Mouse (Mus musculus) heart, embryonic 16.5 days (tissue): Measurements from ENCODE around the gene Gm20388. TPM values are rescaled to one million over a fixed set of nuclear protein-coding genes. Genes with fewer than 3 reads are reported as not detected.

Experiments
- ATAC-seq: fragments of 200-750 bp; cut with Nextera tagmentation; replicated peaks from 2 replicates; pipeline ENCODE4 v1.8.0; 2017; ENCODE audit warnings: moderate number of reproducible peaks; ENCODE audit not compliant: insufficient read depth, low FRiP score; ENCODE audit errors: extremely low read depth
- H3K27ac ChIP-seq: fragments of 300-500 bp; sonication (generic); 2 replicates; pipeline ENCODE4 v1.5.1; 2014; ENCODE audit warnings: mild to moderate bottlenecking, low read length, control low read depth, moderate library complexity
- H3K27me3 ChIP-seq: fragments of 300-500 bp; sonication (generic); 2 replicates; pipeline ENCODE4 v1.6.1; 2014; ENCODE audit warnings: low read length, mixed read lengths; ENCODE audit not compliant: control insufficient read depth, insufficient read depth
- H3K36me3 ChIP-seq: fragments of 300-500 bp; sonication (generic); 2 replicates; pipeline ENCODE4 v1.6.1; 2014; ENCODE audit not compliant: control insufficient read depth, insufficient read depth
- H3K4me1 ChIP-seq: fragments of 300-500 bp; sonication (generic); 2 replicates; pipeline ENCODE4 v1.6.1; 2014; ENCODE audit warnings: low read length, mixed read lengths; ENCODE audit not compliant: control insufficient read depth, insufficient read depth
- H3K4me2 ChIP-seq: fragments of 300-500 bp; sonication (generic); 2 replicates; pipeline ENCODE4 v1.6.1; 2014; ENCODE audit warnings: low read depth, mild to moderate bottlenecking, control low read depth, low read length
- H3K4me3 ChIP-seq: fragments of 300-500 bp; sonication (generic); 2 replicates; pipeline ENCODE4 v1.5.1; 2014; ENCODE audit warnings: mild to moderate bottlenecking, control low read depth, low read length
- H3K9ac ChIP-seq: fragments of 300-500 bp; sonication (generic); 2 replicates; pipeline ENCODE4 v1.6.1; 2014; ENCODE audit warnings: low read length, control low read depth
- H3K9me3 ChIP-seq: fragments of 300-500 bp; sonication (generic); replicated peaks from 2 replicates; pipeline ENCODE4 v1.6.1; 2016; ENCODE audit warnings: low read length; ENCODE audit not compliant: control insufficient read depth
- WGBS: fragments of 180-500 bp; shearing (Covaris S2); extraction: QIAGEN DNeasy Blood & Tissue Kit; methylation state at CpG from one replicate; pipeline ENCODE4 v1.1.7; 2014; 5-methylcytosine and 5-hydroxymethylcytosine counted together
- polyA plus RNA-seq: library from polyadenylated mRNA; unstranded; fragments of >200 nt; fragmentation: Nextera tagmentation; extraction: Ambion mirVana; gene quantifications from 2 replicates; pipeline ENCODE4 v1.2.1, GENCODE M21; 2015

Gene Gm20388
- polyA plus RNA-seq, 1 experiment from 2014 or later, result 4.5 TPM

DNA sequence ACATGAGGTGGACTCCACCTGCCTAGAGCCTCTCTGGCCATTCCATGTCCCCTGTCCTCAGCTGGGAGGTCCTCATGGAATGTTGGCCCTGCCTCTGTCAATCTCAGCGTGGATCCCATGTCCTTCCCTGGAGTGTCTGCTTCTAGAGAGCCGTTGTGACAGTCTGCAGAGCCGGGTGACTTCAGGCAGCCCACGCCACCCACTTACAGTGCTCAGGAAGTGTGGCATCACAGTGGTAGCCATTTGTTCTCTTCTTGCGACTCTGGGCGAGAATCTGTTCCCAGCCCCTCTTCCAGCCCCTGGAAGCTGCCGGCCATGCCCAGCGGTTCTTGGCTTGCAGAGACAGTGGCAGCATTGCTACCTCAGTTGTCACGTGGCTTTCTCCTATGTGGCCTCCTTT, 509.0 kb downstream of the Gm20388 start:
- ATAC-seq, result no peak
- Histone ChIP-seq H3K4me2 (no peak overlapping the region), H3K4me1 (peaks cover 37% of the 10 kb centered on the region), H3K4me3 (no peak overlapping the region), H3K9me3 (no peaks in the 10 kb centered on the region), H3K9ac (no peak overlapping the region), H3K27me3 (no peaks in the 10 kb centered on the region), H3K27ac (no peak overlapping the region), H3K36me3 (no peaks in the 10 kb centered on the region)
- 67% methylated on average over 9 of the region's 9 CpGs for whole genome bisulfite sequencing

DNA sequence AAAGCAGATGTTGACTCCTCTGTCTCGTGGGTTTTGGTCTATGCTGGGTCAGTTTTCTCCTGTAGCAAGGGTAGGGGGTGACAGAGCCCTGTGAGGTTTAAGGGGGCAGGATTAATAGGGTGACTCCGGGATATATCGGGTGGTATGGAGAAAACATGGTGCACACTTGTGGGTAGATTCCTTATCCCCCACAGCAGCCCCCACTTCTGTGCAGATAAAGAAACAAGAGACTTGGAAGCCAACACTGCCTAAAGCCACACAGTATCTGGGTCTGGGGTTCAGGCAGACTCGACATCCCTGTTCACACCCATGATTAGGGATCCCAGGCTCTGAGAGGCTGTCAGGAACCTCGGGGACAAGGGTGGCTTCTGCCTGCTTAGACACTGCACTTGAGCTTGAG, 509.6 kb downstream of the Gm20388 start:
- WGBS, result 55% methylated on average over 5 of the region's 5 CpGs
- H3K9me3 ChIP-seq, result no peaks in the 10 kb centered on the region
- no peak overlapping the region for H3K4me3 ChIP-seq
- H3K27ac ChIP-seq, result no peak overlapping the region
- H3K36me3 ChIP-seq, result no peaks in the 10 kb centered on the region
- no peak overlapping the region for H3K4me2 ChIP-seq
- no peaks in the 10 kb centered on the region for H3K27me3 ChIP-seq
- H3K9ac ChIP-seq, result no peak overlapping the region
- peaks cover 42% of the 10 kb centered on the region for H3K4me1 ChIP-seq
- ATAC-seq, result no peak

DNA sequence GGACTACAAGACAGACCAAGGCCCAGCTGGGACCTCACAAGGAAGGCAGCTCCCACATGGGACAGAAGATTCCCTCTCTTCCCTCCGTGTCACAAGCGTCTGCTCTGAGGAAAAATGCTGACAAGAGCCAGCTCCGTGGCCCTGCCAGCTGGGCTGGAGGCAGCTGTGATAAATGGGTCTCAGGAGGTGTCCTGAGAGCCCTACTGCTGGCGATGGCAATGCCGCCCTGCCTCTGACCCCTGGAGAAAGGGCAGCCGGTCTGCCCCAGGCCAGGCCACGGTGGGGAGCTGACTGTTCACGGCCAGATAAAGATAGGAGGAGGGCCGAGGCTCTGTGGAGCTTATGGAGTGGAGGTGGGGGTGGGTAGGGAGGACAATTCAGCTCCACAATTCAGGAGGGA, 511.0 kb downstream of the Gm20388 start:
- ATAC-seq, result no peak
- no peak overlapping the region for H3K4me3 ChIP-seq
- H3K36me3 ChIP-seq, result no peaks in the 10 kb centered on the region
- no peak overlapping the region for H3K27ac ChIP-seq
- H3K4me1 ChIP-seq, result peaks cover 49% of the 10 kb centered on the region
- H3K27me3 ChIP-seq, result no peaks in the 10 kb centered on the region
- no peak overlapping the region for H3K4me2 ChIP-seq
- WGBS, result 16% methylated on average over 9 of the region's 9 CpGs
- 0 out of 2 replicates have a peak overlapping the region, but pooled peaks have one; percentile 0 for H3K9ac ChIP-seq
- no peaks in the 10 kb centered on the region for H3K9me3 ChIP-seq

DNA sequence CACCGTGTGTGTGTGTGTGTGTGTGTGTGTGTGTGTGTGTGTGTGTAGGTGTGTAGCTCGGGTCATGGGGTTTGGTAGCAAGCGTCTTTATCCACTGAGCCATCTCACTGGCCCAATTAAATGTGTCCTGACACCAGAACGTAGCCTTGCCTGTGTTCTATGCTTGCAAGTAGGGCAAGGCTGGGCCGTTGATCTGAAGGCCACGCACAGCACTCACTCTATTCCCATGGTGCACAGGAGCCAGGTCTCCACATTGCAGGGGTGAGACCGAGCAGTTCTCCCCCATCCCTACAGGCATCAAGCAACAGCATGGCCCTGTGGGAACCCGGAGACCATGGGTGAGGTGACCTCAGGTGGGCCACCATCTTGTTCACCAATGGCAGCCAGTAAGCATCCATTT, 511.6 kb downstream of the Gm20388 start:
- Histone ChIP-seq H3K36me3 (no peaks in the 10 kb centered on the region), H3K27ac (no peak overlapping the region), H3K4me1 (peaks cover 50% of the 10 kb centered on the region), H3K4me2 (no peak overlapping the region), H3K27me3 (no peaks in the 10 kb centered on the region), H3K9me3 (no peaks in the 10 kb centered on the region), H3K4me3 (no peak overlapping the region), H3K9ac (no peak overlapping the region)
- WGBS, result 93% methylated on average over 8 of the region's 8 CpGs
- no peak for ATAC-seq

DNA sequence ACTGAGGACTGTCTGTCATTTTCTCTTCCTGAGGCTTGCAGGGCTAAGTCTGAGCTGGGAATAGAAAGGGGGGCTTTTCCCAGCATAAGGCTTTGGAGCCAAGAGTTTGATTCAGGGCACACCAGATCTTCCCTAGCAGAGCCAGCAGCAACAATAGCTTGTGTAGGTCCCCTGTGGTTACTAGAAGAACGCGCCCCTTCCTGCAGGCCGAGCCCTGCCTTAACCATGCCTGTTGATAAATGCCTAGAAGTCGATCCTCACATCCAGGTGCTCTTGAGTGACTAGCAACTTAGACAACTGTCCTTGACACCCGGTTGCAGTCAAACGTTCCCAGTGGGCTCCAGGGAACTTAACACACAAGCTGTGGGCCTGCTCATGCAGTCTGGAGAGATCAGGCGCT, 512.9 kb downstream of the Gm20388 start:
- no peak for ATAC-seq
- 48% methylated on average over 7 of the region's 7 CpGs for WGBS
- H3K4me3 ChIP-seq, result no peak overlapping the region

DNA sequence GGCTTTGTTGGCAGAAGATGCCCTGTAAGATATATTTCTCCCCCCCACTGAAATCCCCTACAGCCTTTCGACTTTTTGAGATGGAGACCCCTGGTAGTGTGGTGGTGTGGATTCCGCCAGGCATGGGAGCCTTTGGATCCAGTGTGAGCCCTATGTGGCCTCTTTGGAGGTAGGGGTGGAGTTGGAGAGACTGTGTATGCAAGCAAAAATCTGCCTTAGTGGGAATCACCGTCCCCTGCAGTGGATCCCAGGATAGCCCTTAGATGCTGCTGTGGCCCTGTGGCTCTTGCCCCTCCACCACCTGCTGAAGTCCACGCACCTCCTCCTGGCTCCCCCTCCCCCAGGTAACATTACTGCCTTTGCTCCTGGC, 514.2 kb downstream of the Gm20388 start:
- Histone ChIP-seq H3K4me3 (no peak overlapping the region), H3K4me2 (no peak overlapping the region), H3K36me3 (no peaks in the 10 kb centered on the region), H3K4me1 (peaks cover 47% of the 10 kb centered on the region), H3K9me3 (no peaks in the 10 kb centered on the region), H3K9ac (peak overlapping the region; percentile 38; the same call in 1 of the 2 replicates), H3K27ac (peak overlapping the region; percentile 34; the same call in 1 of the 2 replicates), H3K27me3 (no peaks in the 10 kb centered on the region)
- WGBS, result 52% methylated on average over 4 of the region's 4 CpGs
- no peak for ATAC-seq

More for the DNA sequence above, 512.9 kb downstream of the Gm20388 start:
- Histone ChIP-seq H3K9me3 (no peaks in the 10 kb centered on the region), H3K36me3 (no peaks in the 10 kb centered on the region), H3K9ac (no peak overlapping the region), H3K27ac (no peak overlapping the region), H3K4me2 (no peak overlapping the region), H3K27me3 (no peaks in the 10 kb centered on the region), H3K4me1 (peaks cover 47% of the 10 kb centered on the region)

DNA sequence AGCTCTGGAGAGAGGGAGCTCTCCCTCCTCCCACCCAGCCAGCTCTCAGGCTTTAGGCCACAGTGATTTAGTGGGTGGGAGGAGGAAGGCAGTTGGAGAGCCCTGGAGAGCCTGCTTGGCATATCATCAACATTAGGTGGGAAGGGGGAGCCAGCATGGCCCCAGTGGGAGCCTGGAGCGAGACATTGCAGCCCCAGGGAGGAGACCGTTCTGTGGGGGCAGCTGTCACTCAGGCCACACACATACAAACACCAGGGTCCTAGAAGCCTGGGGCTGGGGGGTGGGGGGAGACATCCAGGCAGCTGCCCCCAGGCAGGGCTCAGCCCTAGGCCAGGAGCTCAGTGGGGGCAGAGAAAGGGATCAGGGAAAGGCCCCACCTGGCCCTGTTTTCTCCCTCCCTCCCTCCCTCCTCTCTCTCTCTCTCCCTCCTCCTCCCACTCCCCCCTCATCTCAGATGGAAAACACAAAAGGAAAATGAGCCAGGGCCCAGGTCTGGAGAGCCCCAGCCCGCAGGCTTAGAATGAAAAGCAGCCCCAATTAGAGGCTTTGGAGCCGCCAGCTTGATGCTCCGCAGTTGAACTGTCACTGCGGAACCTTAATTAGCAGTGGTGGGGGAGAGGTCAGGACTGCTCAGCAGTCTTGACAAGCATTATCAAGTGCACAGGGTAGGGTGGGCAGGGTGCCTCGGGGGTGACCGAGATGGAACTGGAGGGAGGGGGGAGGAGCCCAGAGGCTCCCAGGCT, 514.7 kb downstream of the Gm20388 start:
- H3K27ac ChIP-seq, result peak overlapping the region; percentile 34; the same call in 1 of the 2 replicates
- WGBS, result 28% methylated on average over 8 of the region's 8 CpGs
- no peak overlapping the region; the same call in 1 of the 2 replicates for H3K4me2 ChIP-seq
- no peak overlapping the region for H3K4me3 ChIP-seq
- H3K9me3 ChIP-seq, result no peaks in the 10 kb centered on the region
- peaks cover 43% of the 10 kb centered on the region for H3K4me1 ChIP-seq
- H3K9ac ChIP-seq, result no peak overlapping the region; the same call in 1 of the 2 replicates
- no peaks in the 10 kb centered on the region for H3K36me3 ChIP-seq
- ATAC-seq, result peak; percentile 59
- no peaks in the 10 kb centered on the region for H3K27me3 ChIP-seq

DNA sequence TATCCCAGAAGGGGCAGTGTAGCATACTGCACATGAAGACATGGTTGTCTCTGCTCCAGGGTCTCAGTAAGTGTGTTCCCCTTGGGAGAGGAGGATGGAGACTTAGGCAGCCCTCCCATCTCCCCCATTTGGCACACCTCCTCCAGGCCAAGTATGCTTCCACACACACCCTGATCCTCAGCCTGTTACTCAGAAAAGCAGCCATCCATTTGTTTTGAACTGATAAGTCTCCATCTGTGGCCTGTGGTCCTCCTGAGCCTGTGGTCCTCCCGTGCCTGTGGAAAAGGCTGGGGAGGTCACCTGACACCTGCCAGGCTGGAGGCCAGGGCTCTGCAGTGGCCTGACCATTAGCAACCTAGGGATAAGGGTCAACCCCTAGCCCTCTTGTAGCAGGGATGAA, 515.5 kb downstream of the Gm20388 start:
- WGBS, result 50% methylated on average over 1 of the region's 1 CpGs

DNA sequence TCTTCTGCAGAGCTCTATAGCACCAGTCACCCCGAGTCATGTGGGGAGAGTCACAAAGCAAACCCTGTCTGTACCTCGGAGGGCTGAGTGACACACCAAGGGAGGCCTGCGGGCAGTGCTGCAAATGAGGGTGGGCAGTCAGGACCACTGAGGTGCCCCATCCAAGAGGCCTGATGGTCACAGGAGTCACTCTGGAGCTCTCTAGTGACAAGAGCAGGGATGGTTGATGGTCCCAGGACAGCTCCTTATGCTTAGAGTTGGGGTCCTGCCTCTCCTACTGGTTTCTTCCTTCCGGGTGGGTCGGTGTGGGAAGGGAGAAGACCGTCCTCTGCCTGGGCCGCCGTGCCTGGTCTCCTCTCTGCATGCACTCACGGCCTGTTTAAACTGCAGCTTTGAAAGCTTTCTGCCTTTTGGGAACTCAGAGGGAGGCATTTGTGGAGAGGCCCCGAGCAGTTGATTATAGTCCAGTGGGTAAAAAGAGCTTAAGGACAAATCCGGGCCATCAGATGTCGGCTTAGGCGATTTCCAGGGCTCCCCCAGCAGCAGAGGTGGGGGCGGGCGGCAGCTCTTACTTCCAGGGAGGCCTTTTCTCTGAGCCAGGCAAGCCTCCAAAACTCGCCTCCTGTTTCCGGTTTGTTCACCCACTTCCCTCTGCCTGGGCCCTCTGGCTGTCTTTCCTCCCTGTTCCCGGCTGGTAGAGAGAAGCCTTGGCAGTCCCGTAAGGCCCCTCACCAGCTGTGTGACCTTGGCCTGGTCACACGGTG, 516.2 kb downstream of the Gm20388 start:
- Histone ChIP-seq H3K36me3 (no peaks in the 10 kb centered on the region), H3K9me3 (no peaks in the 10 kb centered on the region), H3K9ac (peak overlapping the region; percentile 32), H3K27ac (peak overlapping the region; percentile 61), H3K4me1 (peaks cover 32% of the 10 kb centered on the region), H3K4me3 (no peak overlapping the region), H3K27me3 (no peaks in the 10 kb centered on the region), H3K4me2 (no peak overlapping the region)
- ATAC-seq, result no peak
- 54% methylated on average over 20 of the region's 20 CpGs for WGBS

More for the DNA sequence above, 515.5 kb downstream of the Gm20388 start:
- peak; percentile 2; the same call in 1 of the 2 replicates for ATAC-seq
- Histone ChIP-seq H3K9me3 (no peaks in the 10 kb centered on the region), H3K27me3 (no peaks in the 10 kb centered on the region), H3K4me1 (peaks cover 39% of the 10 kb centered on the region), H3K36me3 (no peaks in the 10 kb centered on the region), H3K27ac (peak overlapping the region; percentile 61), H3K4me2 (no peak overlapping the region), H3K4me3 (no peak overlapping the region), H3K9ac (no peak overlapping the region)
